Mouse (Mus musculus) heart, embryonic 14.5 days (tissue): Measurements from ENCODE around the gene Leprot. TPM values are rescaled to one million over a fixed set of nuclear protein-coding genes. Genes with fewer than 3 reads are reported as not detected.

Experiments
- ATAC-seq: fragments of 200-750 bp; cut with Nextera tagmentation; 2 replicates; pipeline ENCODE4 v1.8.0; 2017; ENCODE audit warnings: low read depth, moderate TSS enrichment; ENCODE audit not compliant: insufficient number of reproducible peaks, insufficient read depth, low FRiP score
- H3K27ac ChIP-seq, 2 experiments: fragments of 200-500 bp in 1 of 2; fragments of 300-500 bp in 1 of 2; sonication (generic) in 1 of 2; replicated peaks in 1 of 2; 2 replicates each; pipeline ENCODE4 v1.5.1; 2012 to 2014; ENCODE audit warnings: low read depth in 2 of 2, low read length in 2 of 2, control low read depth in 1 of 2, mild to moderate bottlenecking in 1 of 2, mixed read lengths in 1 of 2; ENCODE audit not compliant: control insufficient read depth in 1 of 2, insufficient read depth in 1 of 2
- H3K27me3 ChIP-seq: fragments of 300-500 bp; sonication (generic); 2 replicates; pipeline ENCODE4 v1.6.1; 2014; ENCODE audit warnings: mild to moderate bottlenecking, low read length, control low read depth; ENCODE audit not compliant: control insufficient read depth, insufficient read depth
- H3K36me3 ChIP-seq: fragments of 300-500 bp; sonication (generic); 2 replicates; pipeline ENCODE4 v1.6.1; 2014; ENCODE audit warnings: mild to moderate bottlenecking, control low read depth, low read length, mixed read lengths; ENCODE audit not compliant: control insufficient read depth, insufficient read depth
- H3K4me1 ChIP-seq, 2 experiments: fragments of 200-500 bp in 1 of 2; fragments of 300-500 bp in 1 of 2; sonication (generic) in 1 of 2; 2 replicates each; pipeline ENCODE4 v1.6.1; 2012 to 2014; ENCODE audit warnings: low read length in 2 of 2, control low read depth in 1 of 2, mixed read lengths in 1 of 2; ENCODE audit not compliant: control insufficient read depth in 2 of 2, insufficient read depth in 2 of 2
- H3K4me2 ChIP-seq: fragments of 300-500 bp; sonication (generic); 2 replicates; pipeline ENCODE4 v1.6.1; 2014; ENCODE audit warnings: mild to moderate bottlenecking, low read length
- H3K4me3 ChIP-seq, 2 experiments: fragments of 200-500 bp in 1 of 2; fragments of 300-500 bp in 1 of 2; sonication (generic) in 1 of 2; 2 replicates each; pipeline ENCODE4 v1.5.1; 2012 to 2014; ENCODE audit warnings: low read length in 2 of 2, mild to moderate bottlenecking in 2 of 2, control low read depth in 1 of 2, low read depth in 1 of 2, moderate library complexity in 1 of 2; ENCODE audit not compliant: control insufficient read depth in 1 of 2, insufficient read depth in 1 of 2
- H3K9ac ChIP-seq: fragments of 300-500 bp; sonication (generic); 2 replicates; pipeline ENCODE4 v1.6.1; 2014; ENCODE audit warnings: mild to moderate bottlenecking, low read length
- H3K9me3 ChIP-seq: fragments of 300-500 bp; sonication (generic); 2 replicates; pipeline ENCODE4 v1.6.1; 2016; ENCODE audit warnings: low read length, control low read depth; ENCODE audit not compliant: control insufficient read depth
- WGBS: fragments of 180-500 bp; shearing (Covaris S2); extraction: QIAGEN DNeasy Blood & Tissue Kit; methylation state at CpG from one replicate; pipeline ENCODE4 v1.1.7; 2014; 5-methylcytosine and 5-hydroxymethylcytosine counted together
- polyA plus RNA-seq: library from polyadenylated mRNA; unstranded; fragments of >200 nt; fragmentation: Nextera tagmentation; extraction: Ambion mirVana; gene quantifications from 2 replicates; pipeline ENCODE4 v1.2.1, GENCODE M21; 2014

The Leprot gene
- 84.4 and 85.3 TPM in 2 replicates for polyA plus RNA-seq

DNA sequence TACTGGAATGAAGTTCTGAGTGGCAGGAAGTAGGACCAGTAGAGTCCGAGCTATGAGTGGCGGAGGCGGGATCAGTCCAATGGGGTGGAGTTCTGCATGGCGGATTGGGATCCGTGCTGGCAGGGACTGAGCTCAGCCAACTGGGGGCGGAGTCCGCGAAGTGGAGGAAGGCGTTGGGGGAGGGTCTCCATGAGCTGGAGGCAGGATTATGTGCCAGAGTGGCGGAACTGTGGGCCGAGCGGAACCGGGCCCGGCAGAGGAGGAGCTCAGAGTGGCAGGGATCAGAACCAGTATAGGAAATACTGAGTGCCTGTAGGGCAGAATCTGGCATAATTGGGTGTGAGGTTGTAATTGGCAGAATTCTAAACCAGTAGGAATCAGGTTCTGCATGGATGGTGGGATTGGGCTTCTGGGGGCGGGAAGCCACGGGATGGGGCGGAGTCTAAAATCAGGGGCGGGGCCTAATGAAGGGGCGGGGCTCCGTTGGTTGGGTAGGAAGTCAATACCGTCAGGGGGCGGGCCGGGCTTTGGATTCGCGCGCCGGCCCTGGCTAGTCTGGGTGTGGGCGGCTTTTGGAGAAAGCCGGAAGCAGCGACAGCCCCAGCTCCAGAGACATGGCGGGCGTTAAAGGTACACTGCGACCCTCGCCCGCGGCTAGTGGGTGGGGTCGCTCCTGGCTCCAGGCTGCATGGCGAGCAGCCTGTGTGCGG, at the start of gene Leprot:
Gene Leprot (plus strand): TSS at position 523 of the 710 bp plus-strand sequence.
- 0% methylated on average over 39 of the region's 39 CpGs for WGBS

GRCm38 (mm10) chr4:101601758-101602157, 45.8 kb upstream of the Leprot start:
- H3K9ac ChIP-seq, result no peak overlapping the region
- H3K4me1 ChIP-seq, result no peaks in the 10 kb centered on the region
- no peaks in the 10 kb centered on the region for H3K27me3 ChIP-seq
- H3K36me3 ChIP-seq, result no peaks in the 10 kb centered on the region
- ATAC-seq, result no peak
- no peaks in the 10 kb centered on the region for H3K9me3 ChIP-seq
- no peak overlapping the region for H3K27ac ChIP-seq
- no peak overlapping the region for H3K4me2 ChIP-seq
- no peak overlapping the region for H3K4me3 ChIP-seq

More for the DNA sequence above, at the start of gene Leprot:
- H3K27me3 ChIP-seq, result no peaks in the 10 kb centered on the region
- no peaks in the 10 kb centered on the region for H3K36me3 ChIP-seq
- H3K4me3 ChIP-seq, result peak within 1 kb of the TSS; percentile 83 to 90
- peak within 1 kb of the TSS; percentile 89 to 96 for H3K27ac ChIP-seq
- peaks cover 2 to 7% of the 10 kb centered on the region in 2 experiments; a peak in 3 of 4 replicates for H3K4me1 ChIP-seq
- ATAC-seq, result peak; percentile 97
- no peaks in the 10 kb centered on the region for H3K9me3 ChIP-seq
- peak within 1 kb of the TSS; percentile 82 for H3K4me2 ChIP-seq
- H3K9ac ChIP-seq, result peak within 1 kb of the TSS; percentile 97

DNA sequence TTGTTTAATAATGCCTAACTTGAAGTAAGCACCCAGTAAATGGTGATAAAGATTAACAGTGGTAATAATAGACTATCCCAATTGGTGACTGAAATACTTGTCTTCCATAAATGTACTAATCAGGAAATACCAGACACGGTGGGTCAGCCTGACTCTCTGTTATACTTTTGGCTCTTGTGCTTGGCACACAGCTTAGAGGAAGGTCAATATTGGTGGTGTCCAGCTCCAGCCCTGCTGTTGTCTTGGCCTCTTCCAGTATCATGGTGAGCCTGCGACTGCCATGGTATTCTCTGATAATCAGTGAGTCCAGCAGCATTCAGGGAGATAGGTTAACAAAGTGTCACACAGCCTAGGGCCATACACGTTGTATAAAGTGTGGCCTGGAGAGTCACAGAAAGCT, 43.9 kb upstream of the Leprot start:
- Histone ChIP-seq H3K4me2 (no peak overlapping the region), H3K4me3 (no peak overlapping the region), H3K9ac (no peak overlapping the region), H3K27me3 (no peaks in the 10 kb centered on the region), H3K36me3 (no peaks in the 10 kb centered on the region), H3K4me1 (no peaks in the 10 kb centered on the region), H3K27ac (no peak overlapping the region), H3K9me3 (no peaks in the 10 kb centered on the region)
- ATAC-seq, result no peak
- WGBS, result 47% methylated on average over 3 of the region's 3 CpGs

DNA sequence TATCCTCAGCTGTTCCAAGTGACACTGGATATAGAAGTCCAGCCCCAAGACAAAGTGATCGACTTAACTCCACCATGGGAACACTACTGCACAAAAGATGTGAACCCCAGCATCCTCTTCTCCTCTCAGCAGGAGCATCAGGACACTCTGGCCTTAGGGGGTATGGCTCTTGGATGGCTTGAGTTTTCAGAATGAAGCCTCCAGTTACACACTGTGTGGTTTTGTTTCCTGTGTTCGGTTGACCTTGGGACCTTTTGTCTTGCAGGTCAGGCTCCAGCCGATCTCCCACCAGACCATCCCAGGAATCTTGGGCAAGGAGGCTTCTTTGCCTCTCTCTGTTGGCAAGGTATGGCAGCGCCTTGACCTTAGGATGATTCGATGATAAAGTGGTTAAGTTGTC, 31.0 kb upstream of the Leprot start:
- ATAC-seq, result no peak
- no peak overlapping the region for H3K4me3 ChIP-seq
- no peaks in the 10 kb centered on the region for H3K9me3 ChIP-seq
- H3K4me1 ChIP-seq, result no peaks in the 10 kb centered on the region
- H3K27ac ChIP-seq, result no peak overlapping the region
- no peak overlapping the region for H3K9ac ChIP-seq
- WGBS, result 85% methylated on average over 5 of the region's 5 CpGs
- H3K36me3 ChIP-seq, result no peaks in the 10 kb centered on the region
- H3K27me3 ChIP-seq, result no peaks in the 10 kb centered on the region
- H3K4me2 ChIP-seq, result no peak overlapping the region

GRCm38 (mm10) chr4:101617742-101618141, 29.8 kb upstream of the Leprot start:
- H3K9me3 ChIP-seq, result no peaks in the 10 kb centered on the region
- no peaks in the 10 kb centered on the region for H3K27me3 ChIP-seq
- 64% methylated on average over 2 of the region's 2 CpGs for WGBS
- H3K4me1 ChIP-seq, result no peaks in the 10 kb centered on the region
- H3K9ac ChIP-seq, result no peak overlapping the region
- H3K27ac ChIP-seq, result no peak overlapping the region
- no peaks in the 10 kb centered on the region for H3K36me3 ChIP-seq
- H3K4me2 ChIP-seq, result no peak overlapping the region
- ATAC-seq, result no peak
- no peak overlapping the region for H3K4me3 ChIP-seq

DNA sequence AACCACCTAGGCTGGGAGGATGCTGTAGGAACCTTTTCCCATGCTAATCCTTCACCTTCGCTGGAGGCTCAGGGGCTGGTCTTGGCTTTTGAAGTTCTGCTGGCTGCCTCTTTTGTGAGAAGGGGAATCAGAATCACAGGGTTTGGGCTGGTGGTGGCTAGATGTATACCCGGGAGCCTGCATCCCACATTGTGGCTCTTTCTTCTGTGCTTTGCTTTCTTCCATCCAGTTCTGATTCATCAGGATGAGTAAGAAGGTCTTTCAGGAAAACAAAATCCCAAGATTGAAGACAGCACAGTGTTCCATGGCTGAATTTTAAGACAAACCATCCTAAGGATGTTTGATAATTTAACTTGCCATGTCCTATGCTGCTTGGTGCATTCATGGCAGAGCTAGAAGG, 27.3 kb upstream of the Leprot start:
- no peak overlapping the region for H3K4me2 ChIP-seq
- no peak for ATAC-seq

GRCm38 (mm10) chr4:101621241-101621640, 26.3 kb upstream of the Leprot start:
- Histone ChIP-seq H3K4me1 (no peaks in the 10 kb centered on the region), H3K9ac (no peak overlapping the region), H3K27ac (no peak overlapping the region), H3K27me3 (no peaks in the 10 kb centered on the region), H3K9me3 (no peaks in the 10 kb centered on the region), H3K4me3 (no peak overlapping the region), H3K36me3 (no peaks in the 10 kb centered on the region), H3K4me2 (no peak overlapping the region)
- ATAC-seq, result no peak
- 74% methylated on average over 5 of the region's 5 CpGs for WGBS

More for the DNA sequence above, 27.3 kb upstream of the Leprot start:
- Histone ChIP-seq H3K9ac (no peak overlapping the region), H3K27me3 (no peaks in the 10 kb centered on the region), H3K36me3 (no peaks in the 10 kb centered on the region), H3K9me3 (no peaks in the 10 kb centered on the region), H3K27ac (no peak overlapping the region), H3K4me3 (no peak overlapping the region), H3K4me1 (no peaks in the 10 kb centered on the region)
- 54% methylated on average over 2 of the region's 2 CpGs for WGBS

GRCm38 (mm10) chr4:101625278-101625677, 22.2 kb upstream of the Leprot start:
- no peak overlapping the region for H3K27ac ChIP-seq
- no peak overlapping the region for H3K4me2 ChIP-seq
- H3K36me3 ChIP-seq, result no peaks in the 10 kb centered on the region
- no peak for ATAC-seq
- H3K9ac ChIP-seq, result no peak overlapping the region
- no peaks in the 10 kb centered on the region for H3K27me3 ChIP-seq
- 81% methylated on average over 5 of the region's 5 CpGs for WGBS
- H3K4me1 ChIP-seq, result no peaks in the 10 kb centered on the region
- no peaks in the 10 kb centered on the region for H3K9me3 ChIP-seq
- H3K4me3 ChIP-seq, result no peak overlapping the region
